Mouse (Mus musculus): ENCODE measurements at regions not wholly inside any gene's neighbourhood (a gene's known extent, or its start where the extent isn't known, plus 50 kb on each side); places are given as distances from the start of the nearest gene placed in this dataset.

- DNase-seq = no peak
Measured at GRCm38 (mm10) chr12:35314035-35314434, 220.8 kb downstream of the Ahr start.

- no peak for DNase-seq
Measured at GRCm38 (mm10) chr12:35313191-35313925, 221.5 kb downstream of the Ahr start.

GRCm38 (mm10) chr12:35308537-35308936 lies 226.3 kb downstream of the Ahr start:
- DNase-seq = no peak

GRCm38 (mm10) chr12:35303764-35304717 lies 230.8 kb downstream of the Ahr start:
- no peak for DNase-seq

DNA sequence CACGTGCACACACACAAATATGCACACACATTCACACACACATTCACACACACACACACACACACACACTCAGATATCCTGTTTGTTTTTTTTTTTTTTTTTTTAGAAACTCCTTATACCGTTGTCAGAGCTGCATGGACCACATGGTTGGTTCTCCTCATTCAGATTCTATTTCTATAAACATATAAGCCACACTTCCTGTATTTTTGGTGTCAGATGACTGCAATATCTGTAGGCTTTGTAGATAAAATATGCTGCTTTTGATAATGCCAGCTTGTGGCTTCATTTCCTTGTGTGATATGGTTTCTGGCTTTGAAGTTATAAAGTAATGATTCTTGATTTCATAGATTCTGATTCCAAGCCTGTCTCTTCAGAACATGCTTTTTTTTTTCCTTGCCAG lies 231.7 kb downstream of the Ahr start:
- no peak for DNase-seq

DNA sequence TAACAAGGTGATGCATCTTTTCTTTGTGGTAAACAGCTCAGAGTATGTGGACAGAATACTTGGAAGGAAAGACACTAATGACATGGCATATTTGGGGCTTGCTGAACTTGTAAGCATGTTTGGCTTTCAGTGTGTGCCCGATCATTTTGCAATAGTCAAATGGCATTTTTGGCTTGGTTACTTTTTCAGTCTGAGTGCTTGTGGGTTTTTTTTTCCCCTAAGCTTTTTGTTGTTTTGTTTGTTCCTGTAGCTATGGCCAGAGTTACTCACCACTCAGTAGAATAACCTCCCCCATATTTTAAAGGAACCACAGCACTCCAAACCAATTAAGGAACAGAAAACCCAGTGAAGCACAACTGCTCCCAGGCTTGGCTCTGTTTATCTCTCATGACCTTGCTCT lies 240.2 kb downstream of the Ahr start:
- no peak for DNase-seq

DNA sequence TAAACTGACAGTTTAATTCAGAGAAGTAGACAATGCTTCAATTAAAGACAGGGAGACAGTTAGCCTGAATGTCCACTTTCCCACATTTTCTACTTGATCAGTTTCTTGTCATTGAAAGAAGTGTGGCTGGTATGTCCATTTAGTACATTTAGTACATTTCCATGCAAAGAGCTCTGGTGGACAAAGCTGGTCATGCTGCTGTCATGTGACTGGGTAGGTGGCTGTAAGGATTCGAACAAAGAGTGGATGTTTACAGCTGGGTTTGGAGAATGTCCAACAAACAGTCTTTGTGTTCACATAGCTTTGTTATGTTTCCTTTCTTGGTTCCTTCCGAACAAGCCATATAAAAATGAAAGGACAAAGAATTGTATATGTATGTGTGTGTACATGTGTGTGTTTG lies 241.3 kb downstream of the Ahr start:
- no peak for DNase-seq

DNA sequence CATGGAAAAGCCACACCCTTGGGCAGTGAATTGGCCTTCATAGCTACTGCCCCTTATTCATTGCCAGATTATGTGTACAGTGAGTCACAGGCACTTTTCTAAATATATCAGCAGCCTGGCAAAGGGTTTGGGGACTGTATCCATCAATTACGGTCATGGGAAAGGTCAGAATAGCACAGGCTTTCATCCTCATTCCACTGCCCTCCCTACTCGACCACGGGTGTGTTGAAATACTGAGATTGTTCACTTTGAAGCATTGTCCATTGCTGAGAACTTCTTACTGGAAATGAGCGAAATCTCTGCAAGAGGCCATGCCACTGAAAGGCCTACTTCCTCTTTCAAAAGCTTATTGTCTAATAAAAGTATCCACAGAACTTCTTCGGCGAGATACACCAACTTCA lies 242.9 kb downstream of the Ahr start:
- DNase-seq = peak; percentile 73

DNA sequence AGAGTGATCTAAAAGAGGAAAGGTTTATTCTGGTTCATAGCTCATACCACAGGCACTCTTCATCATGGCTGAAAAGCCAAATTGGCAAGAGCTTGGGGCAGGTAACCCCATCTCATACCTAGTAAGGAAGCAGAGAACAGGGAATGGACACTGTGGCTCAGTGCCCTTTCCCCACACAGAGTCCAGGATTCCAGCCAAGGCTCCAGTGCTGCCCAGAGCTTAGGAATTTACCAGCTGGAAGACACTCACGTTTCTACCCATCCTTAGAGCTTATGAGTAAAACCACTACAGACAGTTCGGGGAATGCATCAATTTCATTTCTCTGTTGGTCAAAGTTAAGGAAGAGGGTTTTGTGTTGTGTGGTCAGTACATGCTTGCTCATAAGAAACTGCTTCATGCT lies 241.0 kb downstream of the Snx13 start:
- DNase-seq = no peak

- DNase-seq = no peak
Measured at GRCm38 (mm10) chr12:35287570-35287969, 240.6 kb downstream of the Snx13 start.

GRCm38 (mm10) chr12:35286974-35287553 lies 240.1 kb downstream of the Snx13 start:
- DNase-seq = no peak

DNA sequence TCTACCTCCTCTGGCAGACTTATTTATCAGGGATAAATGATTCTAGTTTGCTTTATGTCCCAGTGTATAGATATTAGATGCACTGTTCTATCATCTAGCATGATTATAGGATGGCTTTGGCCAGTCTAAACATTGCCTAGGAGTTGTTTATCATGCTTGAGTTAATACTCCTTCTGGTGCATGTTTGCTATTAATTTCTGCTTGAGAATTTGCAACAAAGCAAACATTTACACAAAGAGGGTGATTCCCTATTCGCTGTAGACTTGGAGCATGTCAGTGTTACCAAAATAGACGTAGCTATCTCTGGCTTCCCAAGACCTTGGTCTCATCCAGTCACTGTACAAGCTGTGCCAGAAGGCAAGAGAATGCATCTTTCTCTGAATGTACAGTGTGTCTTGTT lies 237.4 kb downstream of the Snx13 start:
- no peak for DNase-seq

- DNase-seq = peak; percentile 61
Measured at GRCm38 (mm10) chr12:35283925-35284324, 236.9 kb downstream of the Snx13 start.

- no peak for DNase-seq
Measured at GRCm38 (mm10) chr12:35283407-35283806, 236.4 kb downstream of the Snx13 start.

GRCm38 (mm10) chr12:35269465-35269864 lies 222.5 kb downstream of the Snx13 start:
- no peak for DNase-seq

DNA sequence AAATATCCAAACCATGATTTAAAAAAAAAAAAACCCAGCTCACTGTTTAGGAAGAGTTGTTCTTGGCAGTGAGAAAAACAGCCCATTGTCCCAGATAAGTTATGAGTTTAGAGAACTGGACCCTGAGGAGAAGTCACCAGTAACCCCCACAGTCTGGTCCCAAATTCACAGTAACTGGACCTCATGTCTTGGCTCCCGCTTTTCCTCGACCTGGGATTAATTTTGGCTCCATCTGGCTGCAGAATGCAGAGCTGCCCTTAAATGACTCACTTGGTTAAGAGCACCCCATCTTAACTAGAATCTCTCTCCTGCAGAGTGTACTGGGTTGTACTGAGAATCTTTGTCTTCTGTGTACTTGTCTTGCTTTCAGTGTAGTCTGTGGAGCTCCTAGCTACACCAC lies 221.0 kb downstream of the Snx13 start:
- DNase-seq = no peak

DNA sequence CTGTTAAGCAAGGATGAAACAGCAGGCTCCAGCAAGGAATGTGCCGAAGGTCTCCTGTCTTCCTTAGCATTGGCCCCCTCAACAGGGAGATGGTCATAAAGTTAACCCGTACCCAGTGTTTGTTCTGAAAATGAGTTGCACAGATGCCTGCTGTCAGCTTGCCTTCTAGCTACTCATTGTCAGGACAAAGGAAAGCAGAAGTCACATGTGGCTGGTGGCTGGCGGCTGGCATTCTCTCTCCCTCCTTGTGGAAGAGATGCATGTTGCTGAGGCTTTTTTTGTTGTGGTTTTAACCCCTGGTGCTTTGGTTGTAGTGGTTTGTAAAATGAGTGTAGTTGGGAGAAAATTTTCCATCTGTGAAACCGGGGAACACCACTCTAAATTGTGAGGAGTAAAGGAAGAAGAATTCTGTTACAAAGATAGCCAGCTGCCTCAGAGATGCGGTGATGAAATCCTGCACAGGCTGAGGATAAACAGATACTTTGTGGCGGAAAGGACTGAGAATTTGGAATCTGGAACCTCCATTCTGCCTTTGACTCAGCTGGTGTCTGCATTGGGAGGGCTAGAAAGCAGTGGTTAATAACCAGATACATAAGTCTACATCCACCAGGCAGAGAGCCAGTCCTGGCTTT lies 220.2 kb downstream of the Snx13 start:
- no peak for DNase-seq

GRCm38 (mm10) chr12:35259781-35260180 lies 212.8 kb downstream of the Snx13 start:
- no peak for DNase-seq

GRCm38 (mm10) chr12:35255723-35256401 lies 208.9 kb downstream of the Snx13 start:
- DNase-seq = no peak

- DNase-seq = no peak
Measured at GRCm38 (mm10) chr12:35248476-35248875, 201.5 kb downstream of the Snx13 start.

GRCm38 (mm10) chr12:35246226-35247014 lies 199.4 kb downstream of the Snx13 start:
- DNase-seq = no peak

GRCm38 (mm10) chr12:35232322-35232673 lies 185.3 kb downstream of the Snx13 start:
- DNase-seq = no peak
